Mouse (Mus musculus) brain, embryonic 14.5 days (tissue): ENCODE measurements at regions not wholly inside any gene's neighbourhood (a gene's known extent, or its start where the extent isn't known, plus 50 kb on each side); places are given as distances from the start of the nearest gene placed in this dataset.

Experiments
- CTCF ChIP-seq: fragments of 200-500 bp; IDR thresholded peaks from 2 replicates; pipeline ENCODE4 v1.5.1; 2012; ENCODE audit warnings: inconsistent platforms, mild to moderate bottlenecking, moderate library complexity, borderline replicate concordance; ENCODE audit not compliant: insufficient read depth, insufficient read length; ENCODE audit errors: extremely low read depth
- POLR2A ChIP-seq: fragments of 200-500 bp; IDR thresholded peaks from 2 replicates; pipeline ENCODE4 v1.6.1; 2012; ENCODE audit warnings: mild to moderate bottlenecking, inconsistent platforms, borderline replicate concordance; ENCODE audit not compliant: poor library complexity, insufficient read depth, insufficient read length, severe bottlenecking; ENCODE audit errors: extremely low read depth

DNA sequence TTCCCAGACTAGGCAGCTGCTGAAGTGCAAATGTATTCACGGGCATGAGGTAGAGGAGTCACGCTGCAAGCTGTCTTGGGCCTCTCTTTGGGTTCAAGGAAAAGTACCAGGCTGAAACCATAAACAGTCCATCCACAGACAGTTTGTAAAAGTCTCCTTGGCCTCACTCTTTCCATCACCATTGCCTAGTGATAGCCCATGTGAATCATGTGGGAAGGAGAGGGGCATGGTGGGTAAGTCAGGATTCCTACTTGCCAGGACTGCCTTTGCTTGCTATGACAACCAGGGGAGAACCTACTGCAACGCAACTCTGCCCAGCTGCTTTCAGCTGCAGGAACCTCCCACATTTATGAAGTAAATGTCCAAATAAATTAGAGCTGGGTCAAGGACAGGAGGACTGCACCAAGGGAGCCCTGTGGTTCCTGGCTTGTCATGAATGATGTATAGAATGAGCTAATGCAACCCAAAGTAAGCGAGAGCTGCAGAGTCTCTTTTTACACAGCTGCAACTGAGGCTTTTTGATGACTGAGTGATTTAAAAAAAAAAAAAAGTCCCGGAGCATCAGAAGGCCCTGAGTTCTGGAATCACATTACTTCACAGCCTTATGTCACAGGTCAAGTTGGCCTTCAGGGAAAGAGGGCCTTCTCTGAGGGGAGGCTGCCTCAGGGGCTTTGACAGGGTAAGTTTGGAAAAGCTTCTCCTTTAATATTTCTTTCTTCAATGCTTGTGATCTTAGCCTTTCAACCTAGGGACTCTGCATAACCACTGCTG, 420.7 kb upstream of the Slc30a5 start:
- TF ChIP-seq CTCF (no peak), POLR2A (no peak)
